Mouse (Mus musculus): ENCODE measurements around the gene BC051019. TPM values are rescaled to one million over a fixed set of nuclear protein-coding genes. Genes with fewer than 3 reads are reported as not detected.

The BC051019 gene
- 0.35 and 0.45 TPM in 2 replicates for polyA plus RNA-seq (2015; fragmentation: Nextera tagmentation; extraction: Ambion mirVana)

GRCm38 (mm10) chr7:109723697-109724096, at the start of gene BC051019:
BC051019 (minus strand) TSS chr7:109723850.
- DNase-seq (ENCODE audit: low spot score), result no peak

- DNase-seq (ENCODE audit: low spot score), result no peak
Measured at GRCm38 (mm10) chr7:109772251-109772650, 48.6 kb upstream of the BC051019 start.

GRCm38 (mm10) chr7:109768699-109769383, 45.2 kb upstream of the BC051019 start:
- no peak for DNase-seq (ENCODE audit: low spot score)

- no peak for DNase-seq (ENCODE audit: low spot score)
Measured at GRCm38 (mm10) chr7:109767575-109768350, 44.1 kb upstream of the BC051019 start.

GRCm38 (mm10) chr7:109764009-109764408, 40.4 kb upstream of the BC051019 start:
- no peak for DNase-seq (ENCODE audit: low spot score)

GRCm38 (mm10) chr7:109756291-109756690, 32.6 kb upstream of the BC051019 start:
- DNase-seq (ENCODE audit: low spot score), result no peak

GRCm38 (mm10) chr7:109754034-109754433, 30.4 kb upstream of the BC051019 start:
- DNase-seq (ENCODE audit: low spot score), result no peak

- DNase-seq (ENCODE audit: low spot score), result peak; percentile 85
Measured at GRCm38 (mm10) chr7:109752008-109752925, 28.6 kb upstream of the BC051019 start, which contains the start of gene Tmem9b. Tmem9b (minus strand) TSS chr7:109752875.

- no peak for DNase-seq (ENCODE audit: low spot score)
Measured at GRCm38 (mm10) chr7:109751427-109752007, 27.9 kb upstream of the BC051019 start.

GRCm38 (mm10) chr7:109747747-109748146, 24.1 kb upstream of the BC051019 start:
- DNase-seq (ENCODE audit: low spot score), result no peak

- no peak for DNase-seq (ENCODE audit: low spot score)
Measured at GRCm38 (mm10) chr7:109741703-109742102, 18.1 kb upstream of the BC051019 start.

GRCm38 (mm10) chr7:109741060-109741459, 17.4 kb upstream of the BC051019 start:
- DNase-seq (ENCODE audit: low spot score), result no peak

GRCm38 (mm10) chr7:109739822-109740370, 16.2 kb upstream of the BC051019 start:
- no peak for DNase-seq (ENCODE audit: low spot score)

- no peak for DNase-seq (ENCODE audit: low spot score)
Measured at GRCm38 (mm10) chr7:109734806-109735205, 11.2 kb upstream of the BC051019 start.

- no peak for DNase-seq (ENCODE audit: low spot score)
Measured at GRCm38 (mm10) chr7:109731626-109732025, 8.0 kb upstream of the BC051019 start, which contains the start of gene Ascl3. Ascl3 (minus strand) TSS chr7:109731726.

- no peak for DNase-seq (ENCODE audit: low spot score)
Measured at GRCm38 (mm10) chr7:109723114-109723513, 536 bp downstream of the BC051019 start.

GRCm38 (mm10) chr7:109722618-109723017, 1.0 kb downstream of the BC051019 start:
- DNase-seq (ENCODE audit: low spot score), result peak; percentile 16

- peak; percentile 29 for DNase-seq (ENCODE audit: low spot score)
Measured at GRCm38 (mm10) chr7:109719286-109719685, 4.4 kb downstream of the BC051019 start.

GRCm38 (mm10) chr7:109713434-109713982, 10.1 kb downstream of the BC051019 start:
- no peak for DNase-seq (ENCODE audit: low spot score)

GRCm38 (mm10) chr7:109712198-109712597, 11.5 kb downstream of the BC051019 start:
- no peak for DNase-seq (ENCODE audit: low spot score)
